Mouse (Mus musculus) heart, embryonic 14.5 days (tissue): ENCODE results near the gene Rtn4rl1. TPM values are rescaled to one million over a fixed set of nuclear protein-coding genes. Genes with fewer than 3 reads are reported as not detected.
A peak's percentile ranks its signal among the peaks of the same experiment; 100 is the strongest.

Experiments
- ATAC-seq: fragments of 200-750 bp; cut with Nextera tagmentation; 2 replicates; pipeline ENCODE4 v1.8.0; 2017; ENCODE audit warnings: low read depth, moderate TSS enrichment; ENCODE audit not compliant: insufficient number of reproducible peaks, insufficient read depth, low FRiP score
- H3K27ac ChIP-seq, 2 experiments: fragments of 200-500 bp in 1 of 2; fragments of 300-500 bp in 1 of 2; sonication (generic) in 1 of 2; replicated peaks in 1 of 2; 2 replicates each; pipeline ENCODE4 v1.5.1; 2012 to 2014; ENCODE audit warnings: low read depth in 2 of 2, low read length in 2 of 2, control low read depth in 1 of 2, mild to moderate bottlenecking in 1 of 2, mixed read lengths in 1 of 2; ENCODE audit not compliant: control insufficient read depth in 1 of 2, insufficient read depth in 1 of 2
- H3K27me3 ChIP-seq: fragments of 300-500 bp; sonication (generic); 2 replicates; pipeline ENCODE4 v1.6.1; 2014; ENCODE audit warnings: mild to moderate bottlenecking, low read length, control low read depth; ENCODE audit not compliant: control insufficient read depth, insufficient read depth
- H3K36me3 ChIP-seq: fragments of 300-500 bp; sonication (generic); 2 replicates; pipeline ENCODE4 v1.6.1; 2014; ENCODE audit warnings: mild to moderate bottlenecking, control low read depth, low read length, mixed read lengths; ENCODE audit not compliant: control insufficient read depth, insufficient read depth
- H3K4me1 ChIP-seq, 2 experiments: fragments of 200-500 bp in 1 of 2; fragments of 300-500 bp in 1 of 2; sonication (generic) in 1 of 2; 2 replicates each; pipeline ENCODE4 v1.6.1; 2012 to 2014; ENCODE audit warnings: low read length in 2 of 2, control low read depth in 1 of 2, mixed read lengths in 1 of 2; ENCODE audit not compliant: control insufficient read depth in 2 of 2, insufficient read depth in 2 of 2
- H3K4me2 ChIP-seq: fragments of 300-500 bp; sonication (generic); 2 replicates; pipeline ENCODE4 v1.6.1; 2014; ENCODE audit warnings: mild to moderate bottlenecking, low read length
- H3K4me3 ChIP-seq, 2 experiments: fragments of 200-500 bp in 1 of 2; fragments of 300-500 bp in 1 of 2; sonication (generic) in 1 of 2; 2 replicates each; pipeline ENCODE4 v1.5.1; 2012 to 2014; ENCODE audit warnings: low read length in 2 of 2, mild to moderate bottlenecking in 2 of 2, control low read depth in 1 of 2, low read depth in 1 of 2, moderate library complexity in 1 of 2; ENCODE audit not compliant: control insufficient read depth in 1 of 2, insufficient read depth in 1 of 2
- H3K9ac ChIP-seq: fragments of 300-500 bp; sonication (generic); 2 replicates; pipeline ENCODE4 v1.6.1; 2014; ENCODE audit warnings: mild to moderate bottlenecking, low read length
- H3K9me3 ChIP-seq: fragments of 300-500 bp; sonication (generic); 2 replicates; pipeline ENCODE4 v1.6.1; 2016; ENCODE audit warnings: low read length, control low read depth; ENCODE audit not compliant: control insufficient read depth
- WGBS: fragments of 180-500 bp; shearing (Covaris S2); extraction: QIAGEN DNeasy Blood & Tissue Kit; methylation state at CpG from one replicate; pipeline ENCODE4 v1.1.7; 2014; 5-methylcytosine and 5-hydroxymethylcytosine counted together
- polyA plus RNA-seq: library from polyadenylated mRNA; unstranded; fragments of >200 nt; fragmentation: Nextera tagmentation; extraction: Ambion mirVana; gene quantifications from 2 replicates; pipeline ENCODE4 v1.2.1, GENCODE M21; 2014

The Rtn4rl1 gene
- polyA plus RNA-seq, 1 experiment from 2014 or later: 17.3 TPM

GRCm38 (mm10) chr11:75152603-75153557 lies 40.7 kb upstream of the Rtn4rl1 start:
- Histone ChIP-seq H3K4me2 (no peak overlapping the region), H3K9me3 (no peaks in the 10 kb centered on the region), H3K4me1 (peaks cover 22 to 29% of the 10 kb centered on the region in 2 experiments), H3K36me3 (peaks cover 33% of the 10 kb centered on the region), H3K4me3 (no peak overlapping the region), H3K9ac (no peak overlapping the region; the same call in 1 of the 2 replicates), H3K27ac (peak overlapping the region; percentile 11 to 71), H3K27me3 (no peaks in the 10 kb centered on the region)
- WGBS: 54% methylated on average over 18 of the region's 18 CpGs
- peak; percentile 53; the same call in 1 of the 2 replicates for ATAC-seq

DNA sequence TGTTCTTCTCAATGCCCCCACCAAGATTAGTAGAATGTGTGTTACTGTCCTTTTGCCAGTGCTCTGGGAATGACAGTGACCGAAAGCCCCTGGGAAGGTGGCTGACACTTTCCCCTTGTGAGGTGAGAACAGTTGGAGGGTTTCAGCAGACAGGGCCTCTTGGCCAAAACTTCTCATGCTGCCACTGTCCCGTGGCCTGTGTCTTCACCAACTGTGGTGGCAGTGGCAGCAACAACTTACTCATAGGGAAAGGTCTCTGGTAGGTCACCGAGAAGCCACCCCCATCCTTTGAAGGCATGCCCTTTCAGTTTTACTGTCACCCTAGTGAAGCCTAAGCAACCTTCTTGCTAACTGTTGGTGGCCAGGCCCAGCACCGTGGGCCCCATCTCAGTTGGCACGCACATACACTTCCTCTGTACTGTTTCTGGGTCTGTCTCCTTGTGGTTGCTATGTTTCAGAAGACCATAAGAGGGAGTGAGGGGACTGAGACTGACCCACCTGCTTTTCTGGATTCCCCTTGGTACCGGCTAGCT lies 39.5 kb upstream of the Rtn4rl1 start:
- no peaks in the 10 kb centered on the region for H3K9me3 ChIP-seq
- H3K4me1 ChIP-seq: peaks cover 17 to 19% of the 10 kb centered on the region in 2 experiments
- H3K4me2 ChIP-seq: no peak overlapping the region
- H3K36me3 ChIP-seq: peaks cover 33% of the 10 kb centered on the region
- H3K4me3 ChIP-seq: no peak overlapping the region
- no peak overlapping the region; a peak in 1 of 4 replicates for H3K27ac ChIP-seq
- ATAC-seq: no peak
- H3K9ac ChIP-seq: no peak overlapping the region
- no peaks in the 10 kb centered on the region for H3K27me3 ChIP-seq
- 66% methylated on average over 6 of the region's 6 CpGs for WGBS

DNA sequence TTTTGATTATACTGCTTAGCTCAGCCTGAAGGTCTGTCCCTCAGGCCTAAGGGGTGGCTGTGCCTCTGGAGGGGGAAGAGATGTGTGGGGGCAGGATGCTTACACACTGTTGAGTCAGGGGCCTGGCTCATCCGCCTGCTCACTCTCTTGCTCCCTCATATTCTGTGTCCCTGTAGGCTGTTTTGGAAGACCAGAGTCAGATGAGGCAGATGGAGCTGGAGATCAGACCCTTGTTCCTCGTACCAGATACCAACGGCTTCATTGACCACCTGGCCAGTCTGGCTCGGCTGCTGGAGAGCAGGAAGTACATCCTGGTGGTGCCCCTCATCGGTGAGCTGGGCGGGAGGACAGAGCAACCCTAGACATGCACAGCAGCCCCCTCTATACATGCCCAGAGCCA lies 37.6 kb upstream of the Rtn4rl1 start:
- no peak for ATAC-seq
- Histone ChIP-seq H3K4me2 (no peak overlapping the region), H3K4me1 (peaks cover 17 to 23% of the 10 kb centered on the region in 2 experiments), H3K27me3 (no peaks in the 10 kb centered on the region), H3K9me3 (no peaks in the 10 kb centered on the region), H3K4me3 (no peak overlapping the region), H3K9ac (0 out of 2 replicates have a peak overlapping the region, but pooled peaks have one; percentile 14), H3K27ac (peak overlapping the region in 1 of 2 experiments; percentile 28; a peak in 1 of 4 replicates), H3K36me3 (peaks cover 36% of the 10 kb centered on the region)
- WGBS: 49% methylated on average over 6 of the region's 6 CpGs

- Histone ChIP-seq H3K4me3 (no peak overlapping the region), H3K36me3 (peaks cover 38% of the 10 kb centered on the region), H3K4me1 (peaks cover 19 to 25% of the 10 kb centered on the region in 2 experiments), H3K9me3 (no peaks in the 10 kb centered on the region), H3K4me2 (no peak overlapping the region), H3K27ac (peak overlapping the region in 1 of 2 experiments; percentile 5; a peak in 1 of 4 replicates), H3K9ac (no peak overlapping the region), H3K27me3 (no peaks in the 10 kb centered on the region)
- no peak for ATAC-seq
- 40% methylated on average over 5 of the region's 5 CpGs for WGBS
Observed at GRCm38 (mm10) chr11:75156416-75156815, 37.2 kb upstream of the Rtn4rl1 start.

GRCm38 (mm10) chr11:75157037-75157436 lies 36.5 kb upstream of the Rtn4rl1 start:
- Histone ChIP-seq H3K4me2 (no peak overlapping the region), H3K4me3 (no peak overlapping the region), H3K27ac (0 out of 4 replicates have a peak overlapping the region, but pooled peaks of 1 of the 2 experiments have one; percentile 5), H3K9ac (0 out of 2 replicates have a peak overlapping the region, but pooled peaks have one; percentile 17), H3K27me3 (no peaks in the 10 kb centered on the region), H3K36me3 (peaks cover 41% of the 10 kb centered on the region), H3K9me3 (no peaks in the 10 kb centered on the region), H3K4me1 (peaks cover 23 to 32% of the 10 kb centered on the region in 2 experiments)
- WGBS: 50% methylated on average over 4 of the region's 4 CpGs
- no peak for ATAC-seq

- Histone ChIP-seq H3K9ac (no peak overlapping the region), H3K27ac (no peak overlapping the region), H3K9me3 (no peaks in the 10 kb centered on the region), H3K4me3 (no peak overlapping the region), H3K4me1 (peaks cover 22 to 33% of the 10 kb centered on the region in 2 experiments), H3K36me3 (peaks cover 49% of the 10 kb centered on the region), H3K4me2 (no peak overlapping the region), H3K27me3 (no peaks in the 10 kb centered on the region)
- no peak for ATAC-seq
- WGBS: 66% methylated on average over 2 of the region's 2 CpGs
Observed at GRCm38 (mm10) chr11:75157901-75158300, 35.7 kb upstream of the Rtn4rl1 start.

GRCm38 (mm10) chr11:75158432-75158831 lies 35.2 kb upstream of the Rtn4rl1 start:
- no peaks in the 10 kb centered on the region for H3K27me3 ChIP-seq
- H3K36me3 ChIP-seq: peaks cover 55% of the 10 kb centered on the region
- no peak overlapping the region for H3K9ac ChIP-seq
- 90% methylated on average over 14 of the region's 14 CpGs for WGBS
- no peak overlapping the region for H3K27ac ChIP-seq
- H3K4me3 ChIP-seq: no peak overlapping the region
- no peak overlapping the region for H3K4me2 ChIP-seq
- H3K9me3 ChIP-seq: no peaks in the 10 kb centered on the region
- H3K4me1 ChIP-seq: peaks cover 20 to 33% of the 10 kb centered on the region in 2 experiments
- ATAC-seq: no peak
